Mouse (Mus musculus): Measurements from ENCODE around the gene Rnf223. TPM values are rescaled to one million over a fixed set of nuclear protein-coding genes. Genes with fewer than 3 reads are reported as not detected.

The Rnf223 gene
- polyA plus RNA-seq (2012; fragmentation: generic; extraction: Trizol) = 0.26 TPM

DNA sequence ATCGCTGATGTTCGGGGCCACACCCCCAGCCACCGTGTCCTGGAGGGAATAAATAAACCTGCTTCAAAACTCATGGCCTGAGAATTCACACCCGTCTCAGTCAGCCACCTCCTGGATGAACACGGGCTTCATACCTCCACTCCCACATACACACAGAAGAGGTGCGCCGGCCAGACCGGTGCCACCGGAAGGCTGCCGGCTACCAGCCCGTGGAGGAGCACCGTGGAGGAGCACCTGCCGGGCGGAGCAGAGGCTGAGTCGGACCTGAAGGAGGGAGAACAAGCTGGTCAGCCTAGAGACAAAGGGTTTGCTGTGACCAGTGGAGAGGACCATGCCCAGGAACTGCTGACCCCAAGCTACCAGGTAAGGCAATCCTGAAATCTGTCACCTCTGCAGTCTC lies at the start of gene Rnf223:
TSS of gene Rnf223 (plus strand) at position 78 of the 400 bp plus-strand sequence.
- H3K79me2 ChIP-seq (ENCODE audit: control insufficient read depth, insufficient read depth) = no peaks in the 10 kb centered on the region
- no peak within 1 kb of the TSS for H3K4me2 ChIP-seq (ENCODE audit: low read depth)
- no peak within 1 kb of the TSS for H3K4me3 ChIP-seq
- H3ac ChIP-seq (ENCODE audit: control insufficient read depth, insufficient read length) = no peak within 1 kb of the TSS
- no peaks in the 10 kb centered on the region for H3K36me3 ChIP-seq (ENCODE audit: control insufficient read depth, insufficient read depth)
- TF ChIP-seq POLR2A (IDR thresholded peaks at IDR 0.05; ENCODE audit: insufficient read length, low read depth) = no peak
- TF ChIP-seq SRF (IDR thresholded peaks at IDR 0.05; ENCODE audit: control insufficient read depth, insufficient read length, low read depth) = no peak
- no peak for TF ChIP-seq MAX (IDR thresholded peaks at IDR 0.05; ENCODE audit: low read depth)
- no peaks in the 10 kb centered on the region for H3K27me3 ChIP-seq (ENCODE audit: control insufficient read depth, insufficient read depth, insufficient read length)

DNA sequence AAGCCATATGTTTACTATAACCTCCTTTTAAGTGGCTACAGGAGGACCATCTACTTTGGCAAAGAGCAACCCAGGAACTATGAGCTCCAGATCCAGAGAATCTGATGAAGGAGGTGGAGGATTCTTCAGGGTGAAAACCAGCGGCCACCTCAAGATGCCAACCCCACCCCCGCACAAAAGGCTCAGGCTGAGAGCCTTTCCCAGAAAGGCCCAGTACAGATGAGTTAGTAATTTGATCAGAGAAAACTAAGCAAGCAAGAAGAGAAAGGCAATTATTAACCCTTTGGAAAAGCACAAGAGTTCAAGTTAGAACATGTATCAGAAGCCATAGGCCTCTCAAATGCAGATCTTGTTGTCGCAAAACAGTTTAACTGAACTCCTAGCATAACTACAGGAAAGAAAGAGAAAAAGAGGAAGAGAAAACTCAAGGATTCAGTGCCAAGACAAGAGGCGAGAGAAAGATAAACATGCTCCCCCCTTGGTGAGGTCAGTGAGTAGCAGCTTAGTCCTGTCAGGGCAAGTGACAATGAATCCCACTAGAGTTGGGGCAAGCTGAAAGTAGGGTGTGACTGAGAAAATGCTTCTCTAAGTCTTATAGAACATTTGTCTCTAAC lies 47.6 kb upstream of the Rnf223 start:
- peaks cover 29% of the 10 kb centered on the region for H3K27me3 ChIP-seq (ENCODE audit: control insufficient read depth, insufficient read depth, insufficient read length)
- H3K4me2 ChIP-seq (ENCODE audit: low read depth) = no peak overlapping the region
- no peak overlapping the region for H3ac ChIP-seq (ENCODE audit: control insufficient read depth, insufficient read length)
- no peaks in the 10 kb centered on the region for H3K79me2 ChIP-seq (ENCODE audit: control insufficient read depth, insufficient read depth)
- H3K36me3 ChIP-seq (ENCODE audit: control insufficient read depth, insufficient read depth) = no peaks in the 10 kb centered on the region
- TF ChIP-seq POLR2AphosphoS2 (IDR thresholded peaks at IDR 0.05; ENCODE audit: insufficient read length, low read depth) (no peak), TCF12 (IDR thresholded peaks at IDR 0.05; ENCODE audit: insufficient read depth, poor library complexity, severe bottlenecking) (no peak), POLR2A (IDR thresholded peaks at IDR 0.05; ENCODE audit: insufficient read length, low read depth) (no peak), REST (IDR thresholded peaks at IDR 0.05; ENCODE audit: insufficient read depth, insufficient read length) (no peak), USF1 (IDR thresholded peaks at IDR 0.05; ENCODE audit: low read depth) (no peak), MYOD1 (IDR thresholded peaks at IDR 0.05; ENCODE audit: control insufficient read depth in 1 of 3, insufficient read length in 2 of 3, low read depth in 2 of 3) (no peak), E2F4 (IDR thresholded peaks at IDR 0.05; ENCODE audit: insufficient read depth) (no peak), TCF3 (IDR thresholded peaks at IDR 0.05; ENCODE audit: insufficient read length, low read depth) (no peak), MYOG (IDR thresholded peaks at IDR 0.05; ENCODE audit: control insufficient read depth in 1 of 3, insufficient read depth in 1 of 3, insufficient read length in 2 of 3, low read depth in 2 of 3) (no peak), MAX (IDR thresholded peaks at IDR 0.05; ENCODE audit: low read depth) (no peak), SRF (IDR thresholded peaks at IDR 0.05; ENCODE audit: control insufficient read depth, insufficient read length, low read depth) (no peak), CEBPB (IDR thresholded peaks at IDR 0.05; ENCODE audit: insufficient read depth, poor library complexity, severe bottlenecking) (no peak)
- H3K4me3 ChIP-seq = no peak overlapping the region

DNA sequence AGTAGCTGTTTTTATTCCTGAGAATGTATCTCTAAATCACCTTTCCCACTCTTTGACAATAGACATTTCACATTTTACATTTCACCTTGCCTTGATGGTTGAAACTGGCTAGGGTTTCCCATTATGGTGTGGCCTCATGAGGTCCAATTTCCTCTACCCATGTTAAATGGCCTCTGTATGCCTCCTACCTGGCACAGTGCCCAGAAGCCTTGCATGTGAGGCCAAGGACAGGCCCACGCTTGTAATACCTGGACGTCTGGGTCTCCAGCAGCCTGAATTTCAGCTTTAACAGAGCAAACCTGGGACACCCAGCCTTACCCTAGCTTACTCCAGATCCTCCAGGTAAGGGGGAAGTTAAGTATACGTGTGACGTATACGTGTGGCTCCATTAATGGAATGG lies 47.0 kb upstream of the Rnf223 start:
- Histone ChIP-seq H3K4me3 (no peak overlapping the region), H3K27me3 (ENCODE audit: control insufficient read depth, insufficient read depth, insufficient read length) (peaks cover 23% of the 10 kb centered on the region), H3K79me2 (ENCODE audit: control insufficient read depth, insufficient read depth) (no peaks in the 10 kb centered on the region), H3ac (ENCODE audit: control insufficient read depth, insufficient read length) (no peak overlapping the region), H3K4me2 (ENCODE audit: low read depth) (no peak overlapping the region), H3K36me3 (ENCODE audit: control insufficient read depth, insufficient read depth) (no peaks in the 10 kb centered on the region)
- TF ChIP-seq TCF12 (IDR thresholded peaks at IDR 0.05; ENCODE audit: insufficient read depth, poor library complexity, severe bottlenecking) (no peak), POLR2AphosphoS2 (IDR thresholded peaks at IDR 0.05; ENCODE audit: insufficient read length, low read depth) (no peak), CEBPB (IDR thresholded peaks at IDR 0.05; ENCODE audit: insufficient read depth, poor library complexity, severe bottlenecking) (no peak), USF1 (IDR thresholded peaks at IDR 0.05; ENCODE audit: low read depth) (no peak), MAX (IDR thresholded peaks at IDR 0.05; ENCODE audit: low read depth) (no peak), TCF3 (IDR thresholded peaks at IDR 0.05; ENCODE audit: insufficient read length, low read depth) (no peak), SRF (IDR thresholded peaks at IDR 0.05; ENCODE audit: control insufficient read depth, insufficient read length, low read depth) (no peak), MYOG (IDR thresholded peaks at IDR 0.05; ENCODE audit: control insufficient read depth in 1 of 3, insufficient read depth in 1 of 3, insufficient read length in 2 of 3, low read depth in 2 of 3) (no peak), REST (IDR thresholded peaks at IDR 0.05; ENCODE audit: insufficient read depth, insufficient read length) (no peak), MYOD1 (IDR thresholded peaks at IDR 0.05; ENCODE audit: control insufficient read depth in 1 of 3, insufficient read length in 2 of 3, low read depth in 2 of 3) (no peak), POLR2A (IDR thresholded peaks at IDR 0.05; ENCODE audit: insufficient read length, low read depth) (no peak), E2F4 (IDR thresholded peaks at IDR 0.05; ENCODE audit: insufficient read depth) (no peak)

DNA sequence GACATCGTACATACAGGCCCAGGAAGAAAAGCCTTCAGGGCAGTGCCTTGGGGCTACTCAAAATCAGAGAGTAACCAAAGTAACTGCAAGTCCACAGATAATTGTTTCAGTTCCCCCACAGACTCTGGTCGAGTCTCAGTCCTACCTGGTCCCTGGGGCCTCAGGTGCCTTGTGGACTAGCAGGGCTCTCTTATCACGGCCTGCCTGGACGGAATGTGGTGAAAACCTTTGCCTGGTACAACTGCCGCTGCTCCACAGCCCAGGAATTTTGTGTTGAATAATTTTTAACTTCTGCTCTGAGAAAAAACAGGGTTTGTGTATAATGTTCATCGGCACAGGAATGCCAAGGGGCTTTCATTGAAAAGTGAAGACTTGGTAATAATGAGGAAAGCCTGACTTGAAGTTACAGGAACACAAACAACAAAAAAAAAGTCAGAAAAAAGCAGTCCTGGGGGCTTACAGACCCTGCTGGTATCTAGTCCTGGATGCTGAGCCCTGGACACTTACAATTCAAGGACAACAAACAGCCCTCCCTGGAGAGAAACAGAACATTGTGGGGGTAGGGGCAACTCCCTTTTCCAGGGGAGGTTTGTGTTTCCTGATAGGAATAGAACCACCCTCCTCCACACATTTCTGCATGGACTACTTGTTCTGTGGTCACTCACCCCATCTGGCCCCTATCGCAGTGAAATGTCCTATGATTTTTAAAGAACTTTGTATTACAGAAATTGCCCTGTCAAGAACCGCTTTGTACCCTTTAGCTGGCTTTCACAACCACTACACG lies 46.0 kb upstream of the Rnf223 start:
- Histone ChIP-seq H3K79me2 (ENCODE audit: control insufficient read depth, insufficient read depth) (no peaks in the 10 kb centered on the region), H3ac (ENCODE audit: control insufficient read depth, insufficient read length) (no peak overlapping the region), H3K4me3 (no peak overlapping the region), H3K4me2 (ENCODE audit: low read depth) (no peak overlapping the region), H3K36me3 (ENCODE audit: control insufficient read depth, insufficient read depth) (no peaks in the 10 kb centered on the region), H3K27me3 (ENCODE audit: control insufficient read depth, insufficient read depth, insufficient read length) (peaks cover 23% of the 10 kb centered on the region)
- TF ChIP-seq POLR2AphosphoS2 (IDR thresholded peaks at IDR 0.05; ENCODE audit: insufficient read length, low read depth) = no peak
- TF ChIP-seq USF1 (IDR thresholded peaks at IDR 0.05; ENCODE audit: low read depth) = no peak
- TF ChIP-seq TCF3 (IDR thresholded peaks at IDR 0.05; ENCODE audit: insufficient read length, low read depth) = no peak
- no peak for TF ChIP-seq E2F4 (IDR thresholded peaks at IDR 0.05; ENCODE audit: insufficient read depth)
- TF ChIP-seq SRF (IDR thresholded peaks at IDR 0.05; ENCODE audit: control insufficient read depth, insufficient read length, low read depth) = no peak
- TF ChIP-seq TCF12 (IDR thresholded peaks at IDR 0.05; ENCODE audit: insufficient read depth, poor library complexity, severe bottlenecking) = no peak
- TF ChIP-seq POLR2A (IDR thresholded peaks at IDR 0.05; ENCODE audit: insufficient read length, low read depth) = no peak
- no peak for TF ChIP-seq REST (IDR thresholded peaks at IDR 0.05; ENCODE audit: insufficient read depth, insufficient read length)
- TF ChIP-seq CEBPB (IDR thresholded peaks at IDR 0.05; ENCODE audit: insufficient read depth, poor library complexity, severe bottlenecking) = no peak
